Mouse (Mus musculus) forebrain, embryonic 10.5 days (tissue): ENCODE measurements around the gene Dmwd. TPM values are rescaled to one million over a fixed set of nuclear protein-coding genes. Genes with fewer than 3 reads are reported as not detected.
A peak's percentile ranks its signal among the peaks of the same experiment; 100 is the strongest.
"Not testable (repeated sequence)": the region's sequence is repeated elsewhere in the genome, so short reads cannot be mapped to it uniquely, and the experiment has no call there.

Experiments
- DNase-seq: peaks from one replicate; pipeline ENCODE4 v3.0.0-alpha.2; 2017; ENCODE audit warnings: low spot score; ENCODE audit errors: extremely low spot score
- H3K27ac ChIP-seq: fragments of 300-500 bp; sonication (generic); 2 replicates; pipeline ENCODE4 v1.5.1; 2016; ENCODE audit warnings: mild to moderate bottlenecking
- H3K27me3 ChIP-seq: fragments of 300-500 bp; sonication (generic); 2 replicates; pipeline ENCODE4 v1.6.1; 2016; ENCODE audit warnings: mild to moderate bottlenecking; ENCODE audit not compliant: poor library complexity, severe bottlenecking
- H3K36me3 ChIP-seq: fragments of 300-500 bp; sonication (generic); replicated peaks from 2 replicates; pipeline ENCODE4 v1.6.1; 2016; ENCODE audit warnings: mild to moderate bottlenecking, moderate library complexity
- H3K4me1 ChIP-seq: fragments of 300-500 bp; sonication (generic); 2 replicates; pipeline ENCODE4 v1.6.1; 2016
- H3K4me3 ChIP-seq: fragments of 300-500 bp; sonication (generic); 2 replicates; pipeline ENCODE4 v1.5.1; 2016; ENCODE audit warnings: mild to moderate bottlenecking, moderate library complexity
- H3K9me3 ChIP-seq: fragments of 300-500 bp; sonication (generic); 2 replicates; pipeline ENCODE4 v1.6.1; 2016; ENCODE audit warnings: mild to moderate bottlenecking, moderate library complexity
- WGBS: fragments of 180-500 bp; shearing (Covaris S2); methylation state at CpG from one replicate; pipeline ENCODE4 v1.1.7; 2016; 5-methylcytosine and 5-hydroxymethylcytosine counted together
- polyA plus RNA-seq: library from polyadenylated mRNA; unstranded; fragments of >200 nt; fragmentation: Nextera tagmentation; extraction: Ambion mirVana; gene quantifications from 2 replicates; pipeline ENCODE4 v1.2.1, GENCODE M21; 2016

Dmwd gene
- polyA plus RNA-seq, 1 experiment from 2014 or later, result 16.3 TPM

- peak; percentile 79 for DNase-seq
- peak within 1 kb of the TSS; percentile 67 for H3K27ac ChIP-seq
- 19% methylated on average over 33 of the region's 33 CpGs for WGBS
- H3K4me3 ChIP-seq, result peak within 1 kb of the TSS; percentile 42
- peaks cover 14% of the 10 kb centered on the region for H3K4me1 ChIP-seq
- no peaks in the 10 kb centered on the region; the same call in 1 of the 2 replicates for H3K9me3 ChIP-seq
- no peaks in the 10 kb centered on the region for H3K27me3 ChIP-seq
- peaks cover 68% of the 10 kb centered on the region for H3K36me3 ChIP-seq
Measured at GRCm38 (mm10) chr7:19054047-19054776, 21.8 kb upstream of the Dmwd start, which contains the start of gene Rsph6a. Gene Rsph6a (plus strand): TSS chr7:19054690.

- Histone ChIP-seq H3K27ac (peak overlapping the region; percentile 67; the same call in 1 of the 2 replicates), H3K36me3 (peaks cover 63% of the 10 kb centered on the region), H3K4me1 (peaks cover 14% of the 10 kb centered on the region), H3K9me3 (no peaks in the 10 kb centered on the region; the same call in 1 of the 2 replicates), H3K27me3 (no peaks in the 10 kb centered on the region), H3K4me3 (peak overlapping the region; percentile 42)
- DNase-seq, result no peak
- 68% methylated on average over 9 of the region's 9 CpGs for WGBS
Measured at GRCm38 (mm10) chr7:19054777-19055076, 21.3 kb upstream of the Dmwd start.

- no peak for DNase-seq
- H3K9me3 ChIP-seq, result no peaks in the 10 kb centered on the region; the same call in 1 of the 2 replicates
- H3K27me3 ChIP-seq, result no peaks in the 10 kb centered on the region
- H3K4me3 ChIP-seq, result no peak overlapping the region; the same call in 1 of the 2 replicates
- peaks cover 14% of the 10 kb centered on the region for H3K4me1 ChIP-seq
- H3K27ac ChIP-seq, result no peak overlapping the region
- peaks cover 59% of the 10 kb centered on the region for H3K36me3 ChIP-seq
- WGBS, result 88% methylated on average over 8 of the region's 8 CpGs
Measured at GRCm38 (mm10) chr7:19055108-19055507, 20.9 kb upstream of the Dmwd start.

- 91% methylated on average over 10 of the region's 10 CpGs for WGBS
- Histone ChIP-seq H3K36me3 (peaks cover 36% of the 10 kb centered on the region), H3K4me3 (no peak overlapping the region), H3K9me3 (no peaks in the 10 kb centered on the region; the same call in 1 of the 2 replicates), H3K27me3 (no peaks in the 10 kb centered on the region), H3K27ac (no peak overlapping the region), H3K4me1 (peaks cover 14% of the 10 kb centered on the region)
- DNase-seq, result no peak
Measured at GRCm38 (mm10) chr7:19057405-19057804, 18.6 kb upstream of the Dmwd start.

DNA sequence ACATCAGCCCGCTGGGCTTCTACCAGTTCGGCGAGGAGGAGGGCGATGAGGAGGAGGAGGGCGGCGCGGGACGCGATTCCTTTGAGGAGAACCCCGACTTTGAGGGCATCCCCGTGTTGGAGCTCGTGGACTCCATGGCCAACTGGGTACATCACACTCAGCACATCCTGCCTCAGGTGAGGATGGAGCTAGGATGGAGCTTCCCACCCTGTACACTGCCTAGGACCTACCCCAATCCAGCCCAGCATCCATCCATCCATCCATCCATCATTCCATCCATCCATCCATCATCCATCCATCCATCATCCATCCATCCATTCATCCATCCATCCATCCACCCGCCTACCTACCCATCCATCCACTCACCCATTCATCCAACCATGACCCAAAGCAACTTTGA is 10.1 kb upstream of the Dmwd start:
- peak overlapping the region; percentile 21; the same call in 1 of the 2 replicates for H3K4me3 ChIP-seq
- H3K4me1 ChIP-seq, result no peaks in the 10 kb centered on the region
- 50% methylated on average over 13 of the region's 13 CpGs for WGBS
- DNase-seq, result no peak
- peaks cover 3% of the 10 kb centered on the region; the same call in 1 of the 2 replicates for H3K9me3 ChIP-seq
- H3K27me3 ChIP-seq, result peaks cover 42% of the 10 kb centered on the region
- no peaks in the 10 kb centered on the region for H3K36me3 ChIP-seq
- no peak overlapping the region for H3K27ac ChIP-seq

- Histone ChIP-seq H3K27me3 (peaks cover 42% of the 10 kb centered on the region), H3K4me3 (no peak overlapping the region), H3K36me3 (no peaks in the 10 kb centered on the region), H3K27ac (no peak overlapping the region), H3K4me1 (no peaks in the 10 kb centered on the region), H3K9me3 (peaks cover 3% of the 10 kb centered on the region; the same call in 1 of the 2 replicates)
- no peak for DNase-seq
- WGBS, result 45% methylated on average over 14 of the region's 14 CpGs
Measured at GRCm38 (mm10) chr7:19067063-19067462, 9.0 kb upstream of the Dmwd start.

DNA sequence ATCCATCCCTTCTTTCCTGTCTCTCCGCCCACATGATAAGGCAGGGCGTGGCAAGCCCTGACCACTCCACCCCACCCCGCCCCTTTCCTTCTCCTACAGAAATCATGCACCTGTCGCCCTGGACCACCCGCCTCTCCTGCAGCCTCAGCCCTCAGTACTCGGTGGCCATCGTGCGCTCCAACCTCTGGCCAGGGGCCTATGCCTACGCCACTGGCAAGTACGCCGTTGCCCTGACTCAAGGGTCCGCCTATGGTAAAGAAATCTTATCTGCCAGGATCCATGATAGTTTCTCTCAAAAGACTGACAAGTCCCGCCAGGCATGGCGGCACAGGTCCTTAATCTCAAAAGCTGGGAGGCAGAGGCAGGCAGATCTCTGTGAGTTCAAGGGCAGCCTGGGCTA is 8.1 kb upstream of the Dmwd start:
- 73% methylated on average over 14 of the region's 14 CpGs for WGBS
- H3K27ac ChIP-seq, result no peak overlapping the region
- peaks cover 42% of the 10 kb centered on the region for H3K27me3 ChIP-seq
- H3K4me3 ChIP-seq, result no peak overlapping the region
- no peaks in the 10 kb centered on the region for H3K4me1 ChIP-seq
- H3K9me3 ChIP-seq, result peaks cover 3% of the 10 kb centered on the region; the same call in 1 of the 2 replicates
- H3K36me3 ChIP-seq, result no peaks in the 10 kb centered on the region
- DNase-seq, result no peak

DNA sequence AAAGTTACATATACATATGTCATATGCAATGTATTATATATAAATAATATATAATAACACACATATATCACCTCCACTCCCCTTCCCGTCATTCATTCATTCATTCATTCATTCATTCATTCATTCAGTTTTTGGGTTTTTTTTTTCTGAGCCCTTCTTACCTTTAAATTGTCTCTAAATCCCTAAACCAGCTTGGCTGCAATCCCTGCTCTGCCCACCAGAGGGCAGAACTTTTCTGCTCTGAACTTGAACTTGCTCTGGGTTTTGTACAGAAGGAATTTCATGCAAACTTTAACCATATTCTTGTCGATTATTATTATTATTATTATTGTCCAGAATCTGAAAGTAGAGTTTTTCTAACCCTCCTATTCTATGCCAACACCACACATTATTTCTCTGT is 7.3 kb upstream of the Dmwd start:
- peaks cover 42% of the 10 kb centered on the region for H3K27me3 ChIP-seq
- no peaks in the 10 kb centered on the region for H3K36me3 ChIP-seq
- no peak overlapping the region for H3K27ac ChIP-seq
- peaks cover 3% of the 10 kb centered on the region; the same call in 1 of the 2 replicates for H3K9me3 ChIP-seq
- 12% methylated on average over 2 of the region's 2 CpGs for WGBS
- DNase-seq, result peak; percentile 69
- no peaks in the 10 kb centered on the region for H3K4me1 ChIP-seq
- no peak overlapping the region for H3K4me3 ChIP-seq

- 44% methylated on average over 3 of the region's 3 CpGs for WGBS
- Histone ChIP-seq H3K4me1 (no peaks in the 10 kb centered on the region), H3K9me3 (peaks cover 3% of the 10 kb centered on the region; the same call in 1 of the 2 replicates), H3K4me3 (no peak overlapping the region), H3K36me3 (no peaks in the 10 kb centered on the region), H3K27ac (no peak overlapping the region), H3K27me3 (peaks cover 36% of the 10 kb centered on the region)
- DNase-seq, result no peak
Measured at GRCm38 (mm10) chr7:19069500-19069899, 6.5 kb upstream of the Dmwd start.

DNA sequence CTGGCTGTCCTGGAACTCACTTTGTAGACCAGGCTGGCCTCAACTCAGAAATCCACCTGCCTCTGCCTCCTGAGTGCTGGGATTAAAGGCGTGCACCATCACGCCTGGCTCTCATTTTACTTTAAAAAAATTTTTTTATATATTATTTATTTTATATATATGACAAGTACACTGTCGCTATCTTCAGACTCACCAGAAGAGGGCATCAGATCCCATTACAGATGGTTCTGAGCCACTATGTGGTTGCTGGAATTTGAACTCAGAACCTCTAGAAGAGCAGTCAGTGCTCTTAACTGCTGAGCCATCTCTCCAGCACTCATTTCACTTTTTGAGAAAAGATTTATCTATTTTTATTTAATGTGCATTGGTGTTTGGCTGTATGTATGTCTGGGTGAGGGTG is 5.0 kb upstream of the Dmwd start:
- H3K4me1 ChIP-seq, DNase-seq, H3K36me3 ChIP-seq, H3K27ac ChIP-seq, H3K4me3 ChIP-seq, H3K9me3 ChIP-seq: not testable (repeated sequence)
- 62% methylated on average over 3 of the region's 3 CpGs for WGBS
- H3K27me3 ChIP-seq, result peaks cover 21% of the 10 kb centered on the region

DNA sequence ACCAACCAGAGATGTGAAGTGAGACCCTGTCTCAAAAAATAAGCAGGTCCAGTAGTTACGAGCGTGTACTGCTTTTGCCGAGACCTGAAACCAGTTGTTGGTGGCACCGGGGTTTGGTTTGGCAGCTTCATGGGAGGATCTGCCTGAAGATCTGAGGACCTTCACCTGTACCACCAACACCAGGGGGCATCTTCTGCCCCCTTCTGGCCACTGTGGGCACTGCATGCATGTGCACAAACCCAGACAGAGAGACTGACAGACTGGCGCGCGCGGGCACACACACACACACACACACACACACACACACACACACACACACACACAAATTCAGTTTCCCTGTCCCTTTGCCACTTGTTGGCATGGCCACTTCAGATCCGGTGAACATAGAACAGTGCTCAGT is 2.5 kb upstream of the Dmwd start:
- WGBS, result 80% methylated on average over 9 of the region's 9 CpGs
- no peak for DNase-seq

DNA sequence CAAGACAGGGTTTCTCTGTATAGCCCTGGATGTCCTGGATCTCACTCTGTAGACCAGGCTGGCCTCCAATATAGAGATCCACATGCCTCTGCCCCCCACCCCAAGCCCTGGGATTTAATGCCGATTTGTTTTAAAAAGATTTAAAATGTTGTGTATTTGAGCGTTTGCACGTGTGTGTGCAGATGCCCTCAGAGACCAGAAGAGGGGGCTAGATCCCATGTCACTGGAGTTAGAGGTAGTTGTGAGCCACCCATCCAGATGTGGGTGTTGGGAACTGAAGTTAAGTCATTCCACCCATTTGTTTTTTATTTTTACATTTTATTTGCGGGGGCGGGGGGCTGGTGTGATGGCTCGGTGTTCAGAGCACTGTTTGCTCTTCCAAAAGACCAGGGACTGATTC is 1.5 kb upstream of the Dmwd start:
- no peaks in the 10 kb centered on the region for H3K9me3 ChIP-seq
- DNase-seq, result no peak
- no peak overlapping the region for H3K4me3 ChIP-seq
- H3K36me3 ChIP-seq, result peaks cover 21% of the 10 kb centered on the region
- no peaks in the 10 kb centered on the region for H3K27me3 ChIP-seq
- 93% methylated on average over 6 of the region's 6 CpGs for WGBS
- H3K27ac ChIP-seq, result no peak overlapping the region
- H3K4me1 ChIP-seq, result peaks cover 22% of the 10 kb centered on the region

More for the DNA sequence above, 2.5 kb upstream of the Dmwd start:
- Histone ChIP-seq H3K4me1 (peaks cover 22% of the 10 kb centered on the region), H3K9me3 (no peaks in the 10 kb centered on the region), H3K27ac (no peak overlapping the region), H3K36me3 (peaks cover 11% of the 10 kb centered on the region), H3K4me3 (no peak overlapping the region), H3K27me3 (no peaks in the 10 kb centered on the region)

- Histone ChIP-seq H3K4me1 (peaks cover 22% of the 10 kb centered on the region), H3K27me3 (no peaks in the 10 kb centered on the region), H3K27ac (peak overlapping the region; percentile 94), H3K9me3 (no peaks in the 10 kb centered on the region), H3K4me3 (peak overlapping the region; percentile 99), H3K36me3 (peaks cover 28% of the 10 kb centered on the region)
- DNase-seq, result no peak
- 65% methylated on average over 5 of the region's 5 CpGs for WGBS
Measured at GRCm38 (mm10) chr7:19075231-19075630, 796 bp upstream of the Dmwd start.
